Mouse (Mus musculus) neural tube, embryonic 12.5 days (tissue): ENCODE data around the gene Adipor2. TPM values are rescaled to one million over a fixed set of nuclear protein-coding genes. Genes with fewer than 3 reads are reported as not detected.

Experiments used
- ATAC-seq: fragments of 200-750 bp; cut with Nextera tagmentation; 2 replicates; pipeline ENCODE4 v1.8.0; 2017; ENCODE audit warnings: low read depth, mild to moderate bottlenecking, moderate TSS enrichment, moderate library complexity; ENCODE audit not compliant: low FRiP score
- H3K27ac ChIP-seq: fragments of 300-500 bp; sonication (generic); 2 replicates; pipeline ENCODE4 v1.5.1; 2016
- H3K27me3 ChIP-seq: fragments of 300-500 bp; sonication (generic); replicated peaks from 2 replicates; pipeline ENCODE4 v1.6.1; 2016; ENCODE audit warnings: mild to moderate bottlenecking
- H3K36me3 ChIP-seq: fragments of 300-500 bp; sonication (generic); 2 replicates; pipeline ENCODE4 v1.6.1; 2016; ENCODE audit warnings: mild to moderate bottlenecking
- H3K4me1 ChIP-seq: fragments of 300-500 bp; sonication (generic); 2 replicates; pipeline ENCODE4 v1.6.1; 2016
- H3K4me2 ChIP-seq: fragments of 300-500 bp; sonication (generic); replicated peaks from 2 replicates; pipeline ENCODE4 v1.6.1; 2016; ENCODE audit warnings: mild to moderate bottlenecking
- H3K4me3 ChIP-seq: fragments of 300-500 bp; sonication (generic); 2 replicates; pipeline ENCODE4 v1.5.1; 2016
- H3K9ac ChIP-seq: fragments of 300-500 bp; sonication (generic); 2 replicates; pipeline ENCODE4 v1.6.1; 2016; ENCODE audit warnings: mild to moderate bottlenecking
- H3K9me3 ChIP-seq: fragments of 300-500 bp; sonication (generic); 2 replicates; pipeline ENCODE4 v1.6.1; 2016; ENCODE audit warnings: mild to moderate bottlenecking
- WGBS: fragments of 180-500 bp; shearing (Covaris S2); methylation state at CpG from one replicate; pipeline ENCODE4 v1.1.7; 2016; 5-methylcytosine and 5-hydroxymethylcytosine counted together
- polyA plus RNA-seq: library from polyadenylated mRNA; unstranded; fragments of >200 nt; fragmentation: Nextera tagmentation; extraction: Ambion mirVana; gene quantifications from 2 replicates; pipeline ENCODE4 v1.2.1, GENCODE M21; 2016

Adipor2 gene
- polyA plus RNA-seq, 1 experiment from 2014 or later: 31.0 TPM

DNA sequence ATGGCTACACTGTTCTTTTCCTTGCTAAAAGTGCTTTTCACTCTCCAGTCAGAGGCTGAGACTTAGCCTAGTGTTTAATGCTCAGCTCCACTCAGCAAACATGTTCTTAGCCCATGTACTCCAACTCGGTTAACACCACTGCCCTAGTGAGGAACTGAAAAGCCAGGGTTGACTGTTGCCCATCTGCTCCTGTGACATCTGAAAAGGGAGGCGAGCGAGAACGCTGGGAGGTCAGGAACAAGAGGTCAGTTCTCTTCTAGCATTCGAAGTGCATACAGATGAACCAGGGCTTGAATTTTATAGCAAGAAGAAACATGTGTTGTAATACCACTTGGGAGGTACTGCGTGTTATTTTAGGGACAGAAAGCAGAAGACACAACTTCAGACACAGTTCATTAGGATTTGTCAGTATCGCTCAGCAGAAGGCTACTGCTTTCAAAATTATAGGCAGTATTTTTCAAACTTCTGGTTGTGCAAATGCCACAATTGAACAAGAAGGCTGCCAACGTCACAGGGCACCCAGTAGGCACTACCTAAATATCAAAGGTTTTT, 59.4 kb downstream of the Adipor2 start:
- Histone ChIP-seq H3K9me3 (no peaks in the 10 kb centered on the region), H3K9ac (no peak overlapping the region), H3K36me3 (peaks cover 64% of the 10 kb centered on the region), H3K27ac (no peak overlapping the region), H3K4me1 (no peaks in the 10 kb centered on the region), H3K4me2 (no peak overlapping the region), H3K4me3 (no peak overlapping the region), H3K27me3 (no peaks in the 10 kb centered on the region)
- 89% methylated on average over 8 of the region's 8 CpGs for WGBS
- ATAC-seq: no peak

DNA sequence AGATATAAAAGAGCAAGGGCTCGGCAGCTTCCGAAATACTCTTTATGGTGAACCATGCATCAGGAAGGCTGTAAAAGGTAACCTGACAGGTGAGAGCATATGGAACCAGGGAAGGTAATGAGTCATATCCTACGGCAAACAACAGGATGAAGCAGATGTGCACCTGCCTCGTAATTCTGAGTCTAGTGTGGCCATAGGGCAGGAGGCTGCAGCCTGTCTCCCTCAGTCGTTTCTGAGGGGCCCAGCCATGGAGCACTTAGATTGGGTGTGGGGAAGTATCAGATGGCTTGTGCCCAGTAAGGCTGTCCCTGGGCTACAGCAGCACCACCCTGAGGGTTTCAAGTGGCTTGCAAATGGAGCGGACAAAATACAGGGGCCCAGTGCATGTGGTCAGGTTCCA, 65.0 kb downstream of the Adipor2 start:
- Histone ChIP-seq H3K36me3 (peaks cover 41% of the 10 kb centered on the region), H3K9me3 (no peaks in the 10 kb centered on the region), H3K4me3 (no peak overlapping the region), H3K27ac (no peak overlapping the region), H3K4me2 (no peak overlapping the region), H3K4me1 (no peaks in the 10 kb centered on the region), H3K27me3 (no peaks in the 10 kb centered on the region), H3K9ac (no peak overlapping the region)
- ATAC-seq: no peak
- 89% methylated on average over 6 of the region's 6 CpGs for WGBS

DNA sequence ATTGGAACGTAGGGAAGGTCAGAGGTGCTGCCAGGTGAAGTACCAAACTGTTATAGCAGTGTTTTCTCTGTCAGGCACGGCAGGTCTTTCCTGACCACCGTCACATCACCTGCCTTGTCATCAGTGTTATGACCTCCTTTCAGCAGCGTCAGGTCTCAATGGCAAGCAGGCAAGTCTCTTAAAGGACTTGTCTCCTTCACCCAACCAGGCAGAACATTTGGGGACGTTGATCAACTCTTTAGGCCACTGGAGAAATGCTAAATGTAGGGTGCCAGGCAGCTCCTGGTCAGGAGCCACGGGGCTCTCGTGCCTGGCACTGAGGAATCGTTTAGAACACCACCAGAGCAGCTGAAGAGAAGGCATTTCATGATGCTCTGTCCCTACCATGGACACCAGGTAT, 65.8 kb downstream of the Adipor2 start:
- Histone ChIP-seq H3K9ac (no peak overlapping the region), H3K36me3 (peaks cover 35% of the 10 kb centered on the region), H3K4me2 (no peak overlapping the region), H3K9me3 (no peaks in the 10 kb centered on the region), H3K4me1 (no peaks in the 10 kb centered on the region), H3K27ac (no peak overlapping the region), H3K27me3 (no peaks in the 10 kb centered on the region), H3K4me3 (no peak overlapping the region)
- no peak for ATAC-seq
- WGBS: 85% methylated on average over 8 of the region's 8 CpGs

DNA sequence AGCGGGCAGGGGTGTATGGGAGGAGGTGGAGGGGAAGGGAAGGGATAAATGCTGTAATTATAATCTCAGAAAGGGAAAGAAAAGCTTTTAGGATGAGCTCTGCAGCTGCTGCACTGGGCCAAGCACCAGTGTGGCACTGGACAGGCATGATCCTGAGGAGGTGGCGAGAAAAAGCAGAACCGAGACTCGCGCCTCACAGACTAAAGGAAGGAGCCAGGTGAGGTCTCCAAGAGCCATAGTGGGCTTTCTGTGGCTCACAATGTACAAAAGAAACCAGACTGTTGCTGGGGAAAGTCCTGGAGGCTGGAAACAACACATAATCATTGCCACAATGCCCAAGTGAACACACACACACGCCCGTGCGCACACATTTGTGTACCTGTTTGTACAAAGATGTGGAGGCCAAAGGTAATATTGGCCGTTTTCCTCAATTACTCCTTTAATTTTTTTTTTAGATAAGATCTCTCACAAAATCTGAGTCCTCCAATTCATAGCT, 66.8 kb downstream of the Adipor2 start:
- H3K9ac ChIP-seq: no peak overlapping the region

DNA sequence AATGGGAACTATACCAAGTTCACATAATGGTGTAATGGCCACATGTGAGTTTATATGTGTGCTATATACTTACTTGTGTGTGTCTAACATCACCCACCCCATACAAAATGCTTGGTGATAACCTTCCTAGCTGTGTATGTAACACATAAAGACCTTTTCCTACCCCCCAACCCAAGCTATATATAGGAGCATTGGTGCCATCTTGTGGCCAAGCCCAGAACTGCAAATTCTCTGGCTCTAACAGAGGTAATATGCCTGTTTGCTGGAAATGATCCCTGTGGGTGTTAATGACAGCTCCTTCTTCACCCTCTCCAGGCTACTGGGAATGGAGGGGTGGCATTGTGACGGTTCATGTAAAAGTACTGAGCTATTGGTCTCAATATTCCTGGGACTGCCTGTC, 69.3 kb downstream of the Adipor2 start:
- H3K4me2 ChIP-seq: no peak overlapping the region
- H3K27ac ChIP-seq: no peak overlapping the region
- peak; percentile 22; the same call in 1 of the 2 replicates for ATAC-seq
- no peak overlapping the region for H3K4me3 ChIP-seq
- peaks cover 5% of the 10 kb centered on the region; the same call in 1 of the 2 replicates for H3K36me3 ChIP-seq
- 4% methylated on average over 1 of the region's 1 CpGs for WGBS
- no peaks in the 10 kb centered on the region for H3K4me1 ChIP-seq
- H3K27me3 ChIP-seq: no peaks in the 10 kb centered on the region
- no peaks in the 10 kb centered on the region for H3K9me3 ChIP-seq
- H3K9ac ChIP-seq: no peak overlapping the region

More for the DNA sequence above, 66.8 kb downstream of the Adipor2 start:
- no peak overlapping the region for H3K27ac ChIP-seq
- H3K4me1 ChIP-seq: no peaks in the 10 kb centered on the region
- no peak overlapping the region for H3K4me3 ChIP-seq
- H3K9me3 ChIP-seq: no peaks in the 10 kb centered on the region
- H3K27me3 ChIP-seq: no peaks in the 10 kb centered on the region
- WGBS: 88% methylated on average over 9 of the region's 9 CpGs
- no peak overlapping the region for H3K4me2 ChIP-seq
- H3K36me3 ChIP-seq: peaks cover 28% of the 10 kb centered on the region
- ATAC-seq: no peak

DNA sequence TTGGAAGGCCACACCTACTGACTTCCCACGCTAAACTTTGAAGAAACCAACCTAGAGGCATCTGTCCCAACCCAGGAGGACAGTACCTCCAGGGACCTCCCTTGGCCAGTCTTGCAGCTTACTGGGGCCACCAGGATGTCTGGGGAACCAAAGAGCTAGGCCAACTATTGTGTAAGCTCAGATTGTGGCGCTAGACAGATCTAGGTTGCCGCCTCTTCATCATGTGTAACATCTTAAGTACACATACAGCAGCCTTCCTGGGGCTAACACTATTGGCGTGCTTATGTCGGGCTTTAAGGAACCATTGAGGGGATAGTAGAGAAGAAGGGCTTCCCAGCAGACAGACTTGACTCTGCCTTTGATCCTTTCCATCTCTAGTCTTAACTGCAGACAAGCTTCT, 69.7 kb downstream of the Adipor2 start:
- Histone ChIP-seq H3K9ac (no peak overlapping the region), H3K36me3 (peaks cover 4% of the 10 kb centered on the region; the same call in 1 of the 2 replicates), H3K27me3 (no peaks in the 10 kb centered on the region), H3K4me3 (no peak overlapping the region), H3K9me3 (no peaks in the 10 kb centered on the region), H3K4me2 (no peak overlapping the region), H3K4me1 (no peaks in the 10 kb centered on the region), H3K27ac (no peak overlapping the region)
- no peak for ATAC-seq
- 77% methylated on average over 5 of the region's 5 CpGs for WGBS

DNA sequence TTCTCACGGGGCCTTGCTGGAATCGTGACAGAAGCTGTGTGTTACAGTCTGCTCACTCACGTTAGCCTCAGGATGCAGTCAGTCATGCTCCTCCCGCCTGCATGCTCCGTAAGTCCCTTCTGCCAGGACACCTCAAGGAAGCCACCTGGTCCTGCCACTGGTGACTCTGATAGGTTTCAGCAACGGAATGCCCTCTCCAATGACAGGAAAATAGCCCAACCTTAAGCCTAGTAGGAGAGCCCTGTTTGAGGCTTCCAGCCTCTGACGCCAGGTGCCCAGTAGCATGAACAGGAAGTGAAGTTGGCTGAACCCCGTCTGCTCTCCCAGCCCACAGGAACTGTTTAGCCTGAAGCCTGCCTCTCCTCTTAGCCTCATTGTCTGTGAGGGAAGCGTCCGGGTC, 71.2 kb downstream of the Adipor2 start:
- Histone ChIP-seq H3K9me3 (no peaks in the 10 kb centered on the region), H3K36me3 (no peaks in the 10 kb centered on the region), H3K4me2 (no peak overlapping the region), H3K27me3 (no peaks in the 10 kb centered on the region), H3K9ac (no peak overlapping the region), H3K27ac (no peak overlapping the region), H3K4me1 (no peaks in the 10 kb centered on the region), H3K4me3 (no peak overlapping the region)
- WGBS: 70% methylated on average over 10 of the region's 10 CpGs
- ATAC-seq: no peak

DNA sequence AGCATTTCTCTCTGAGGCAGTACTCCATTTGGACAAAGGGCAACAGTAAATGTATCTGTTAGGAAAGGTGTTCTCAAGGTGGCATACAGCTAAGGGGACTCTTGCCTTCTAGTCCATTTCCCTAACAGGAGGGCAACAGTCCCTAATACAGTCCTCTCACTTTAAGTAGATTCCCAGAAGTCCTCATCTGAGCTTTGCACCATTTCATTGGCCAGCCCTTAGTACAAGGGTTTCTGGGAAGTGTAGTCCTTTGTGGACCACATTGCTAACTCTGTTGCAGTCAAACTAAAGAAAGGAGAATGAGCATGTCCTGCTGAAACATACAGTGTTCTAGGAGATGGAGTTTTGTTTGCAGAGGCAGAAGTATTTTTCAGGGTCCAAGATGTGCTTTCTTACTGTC, 76.1 kb downstream of the Adipor2 start:
- Histone ChIP-seq H3K36me3 (no peaks in the 10 kb centered on the region), H3K9ac (no peak overlapping the region), H3K4me2 (no peak overlapping the region), H3K4me1 (no peaks in the 10 kb centered on the region), H3K4me3 (no peak overlapping the region), H3K27me3 (no peaks in the 10 kb centered on the region), H3K9me3 (no peaks in the 10 kb centered on the region), H3K27ac (no peak overlapping the region)
- peak; percentile 89 for ATAC-seq

DNA sequence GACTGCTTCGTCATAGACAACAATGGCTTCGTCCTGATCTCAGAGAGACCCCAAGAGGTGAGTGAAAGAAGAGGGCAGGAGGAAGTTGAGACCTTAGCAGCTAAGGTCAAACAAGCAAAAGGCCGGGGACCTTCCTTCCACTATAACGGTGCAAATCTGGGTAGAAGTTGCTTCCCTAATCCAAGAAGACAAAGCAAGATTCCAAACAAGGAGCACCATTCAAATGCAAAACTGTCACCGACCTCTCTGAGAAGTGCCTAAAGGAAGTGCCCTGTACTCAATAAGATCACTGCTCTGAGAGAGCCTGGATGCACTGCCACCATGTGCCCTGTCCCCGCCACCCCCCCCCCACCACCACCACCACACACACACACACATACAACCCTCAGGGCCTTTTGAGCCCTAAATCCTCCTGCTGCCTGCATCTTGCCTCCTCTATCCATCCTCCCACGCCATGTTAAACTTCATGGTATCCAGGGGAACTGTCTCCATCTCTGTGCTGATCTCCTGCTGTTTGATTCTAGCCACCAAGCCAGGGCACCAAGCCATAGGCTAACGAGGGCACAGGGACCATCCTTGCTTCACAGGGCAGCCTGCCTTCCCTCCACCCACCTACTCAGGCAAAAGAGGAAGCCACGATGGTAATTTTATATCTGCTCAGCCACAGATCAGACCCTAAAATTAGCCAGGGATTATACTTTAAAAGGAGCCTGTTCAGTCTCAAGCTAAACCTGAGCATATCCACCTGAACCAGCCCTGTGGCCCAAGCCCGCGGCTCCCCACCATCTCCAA, 79.2 kb downstream of the Adipor2 start:
- H3K4me3 ChIP-seq: no peak overlapping the region
- H3K36me3 ChIP-seq: no peaks in the 10 kb centered on the region
- H3K4me1 ChIP-seq: peaks cover 7% of the 10 kb centered on the region
- H3K27me3 ChIP-seq: no peaks in the 10 kb centered on the region
- H3K27ac ChIP-seq: no peak overlapping the region
- 35% methylated on average over 11 of the region's 11 CpGs for WGBS
- no peaks in the 10 kb centered on the region for H3K9me3 ChIP-seq
- no peak overlapping the region for H3K4me2 ChIP-seq
- no peak overlapping the region for H3K9ac ChIP-seq
- no peak for ATAC-seq

DNA sequence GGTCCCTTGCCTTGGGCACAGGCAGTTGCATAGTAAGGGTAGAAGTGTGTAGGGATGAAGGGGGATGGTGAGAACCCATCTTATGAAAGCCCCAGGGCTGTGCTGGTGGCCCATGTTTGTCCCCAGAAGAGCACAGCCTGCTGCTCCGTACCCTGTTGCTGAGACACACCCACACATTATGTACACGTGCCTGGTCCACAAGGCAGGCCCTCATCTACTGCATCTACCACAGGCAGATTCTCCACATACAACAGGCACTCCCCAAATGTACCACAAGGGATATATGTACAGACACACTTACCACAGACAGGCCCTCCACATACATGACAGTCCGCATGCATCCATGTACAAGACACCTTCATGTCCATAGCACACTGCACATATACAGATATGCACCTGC, 80.2 kb downstream of the Adipor2 start:
- H3K27me3 ChIP-seq: peaks cover 5% of the 10 kb centered on the region
- 75% methylated on average over 3 of the region's 3 CpGs for WGBS
- no peak overlapping the region for H3K9ac ChIP-seq
- H3K4me3 ChIP-seq: no peak overlapping the region
- H3K4me2 ChIP-seq: no peak overlapping the region
- no peaks in the 10 kb centered on the region for H3K9me3 ChIP-seq
- no peaks in the 10 kb centered on the region for H3K36me3 ChIP-seq
- no peak for ATAC-seq
- H3K27ac ChIP-seq: no peak overlapping the region
- peaks cover 13% of the 10 kb centered on the region for H3K4me1 ChIP-seq

DNA sequence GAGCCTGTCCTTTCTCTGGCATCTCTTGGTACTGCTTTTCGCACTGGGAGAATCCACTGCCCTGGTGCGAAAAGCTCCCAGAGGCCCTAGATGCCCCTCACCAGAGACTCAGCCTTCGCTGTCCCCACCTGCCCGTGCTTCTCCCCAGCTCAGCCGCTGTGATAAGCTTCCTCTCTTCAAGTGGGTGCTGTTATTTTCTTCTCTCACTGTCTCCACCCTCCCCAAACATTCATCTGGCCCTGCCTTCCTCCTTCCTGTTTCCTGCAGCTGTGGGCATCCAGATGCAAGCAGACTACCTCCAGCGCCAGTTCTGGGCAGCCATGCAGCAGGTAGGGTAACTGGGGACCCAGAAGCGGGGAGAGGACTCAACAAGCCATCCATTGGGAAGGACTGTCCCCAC, 81.4 kb downstream of the Adipor2 start:
- peaks cover 17% of the 10 kb centered on the region for H3K27me3 ChIP-seq
- 86% methylated on average over 7 of the region's 7 CpGs for WGBS
- no peak overlapping the region for H3K4me3 ChIP-seq
- no peaks in the 10 kb centered on the region for H3K36me3 ChIP-seq
- H3K4me1 ChIP-seq: peaks cover 13% of the 10 kb centered on the region
- no peak overlapping the region for H3K4me2 ChIP-seq
- no peaks in the 10 kb centered on the region for H3K9me3 ChIP-seq
- H3K9ac ChIP-seq: no peak overlapping the region
- ATAC-seq: no peak
- H3K27ac ChIP-seq: no peak overlapping the region

DNA sequence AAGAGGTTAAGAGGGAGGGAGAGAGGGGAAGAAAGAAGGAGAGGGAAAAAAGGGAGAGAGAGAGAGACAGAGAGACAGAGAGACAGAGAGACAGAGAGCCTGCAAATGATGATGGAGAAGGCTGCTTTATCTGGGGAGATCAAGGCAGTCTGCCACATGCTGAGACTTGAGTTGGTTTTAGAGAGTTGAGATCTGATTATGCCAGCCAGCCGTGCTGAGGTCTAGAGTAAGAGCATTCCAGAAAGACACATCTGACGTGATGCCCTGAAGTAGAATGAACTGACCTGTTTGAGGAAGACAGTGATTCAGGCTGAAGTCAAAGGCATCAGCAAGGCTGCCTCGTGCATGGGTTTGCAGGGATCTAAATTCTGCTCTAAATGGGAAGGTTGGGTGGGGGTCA, 83.7 kb downstream of the Adipor2 start:
- Histone ChIP-seq H3K4me3 (no peak overlapping the region), H3K4me1 (peaks cover 36% of the 10 kb centered on the region), H3K9me3 (no peaks in the 10 kb centered on the region), H3K4me2 (no peak overlapping the region), H3K9ac (no peak overlapping the region), H3K27ac (no peak overlapping the region), H3K27me3 (peaks cover 40% of the 10 kb centered on the region), H3K36me3 (no peaks in the 10 kb centered on the region)
- WGBS: 47% methylated on average over 3 of the region's 3 CpGs
- no peak for ATAC-seq

DNA sequence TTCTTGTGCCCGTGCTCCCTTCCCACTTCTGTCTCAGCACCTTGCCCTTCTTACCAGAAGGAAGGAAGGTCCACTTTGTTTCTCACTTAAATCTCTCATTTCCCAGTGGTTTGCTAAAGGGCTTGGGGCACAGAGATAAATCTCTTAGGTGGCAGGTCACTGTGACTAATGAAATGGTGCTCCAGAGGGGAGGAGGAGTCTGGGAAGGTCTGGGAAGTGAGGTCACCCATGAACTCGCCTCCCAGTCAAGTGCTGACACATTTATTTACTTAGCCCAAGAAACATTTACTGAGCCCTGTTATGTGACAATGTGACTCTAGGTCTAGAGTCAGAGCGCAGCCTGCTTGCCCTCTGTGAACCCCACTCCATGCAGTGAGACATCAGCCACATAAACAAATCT, 84.3 kb downstream of the Adipor2 start:
- H3K4me1 ChIP-seq: peaks cover 39% of the 10 kb centered on the region
- 8% methylated on average over 3 of the region's 3 CpGs for WGBS
- no peak overlapping the region for H3K9ac ChIP-seq
- no peak for ATAC-seq
- no peaks in the 10 kb centered on the region for H3K9me3 ChIP-seq
- no peaks in the 10 kb centered on the region for H3K36me3 ChIP-seq
- H3K4me2 ChIP-seq: no peak overlapping the region
- no peak overlapping the region for H3K27ac ChIP-seq
- no peak overlapping the region for H3K4me3 ChIP-seq
- H3K27me3 ChIP-seq: peaks cover 43% of the 10 kb centered on the region
